Mouse (Mus musculus): ENCODE measurements around the gene Gemin2. TPM values are rescaled to one million over a fixed set of nuclear protein-coding genes. Genes with fewer than 3 reads are reported as not detected.

Gene Gemin2
- total RNA-seq (2023), result 10 to 100 TPM in 1 of 2 experiments, 1 to 10 TPM in 1; 7.4 to 10.5 TPM

DNA sequence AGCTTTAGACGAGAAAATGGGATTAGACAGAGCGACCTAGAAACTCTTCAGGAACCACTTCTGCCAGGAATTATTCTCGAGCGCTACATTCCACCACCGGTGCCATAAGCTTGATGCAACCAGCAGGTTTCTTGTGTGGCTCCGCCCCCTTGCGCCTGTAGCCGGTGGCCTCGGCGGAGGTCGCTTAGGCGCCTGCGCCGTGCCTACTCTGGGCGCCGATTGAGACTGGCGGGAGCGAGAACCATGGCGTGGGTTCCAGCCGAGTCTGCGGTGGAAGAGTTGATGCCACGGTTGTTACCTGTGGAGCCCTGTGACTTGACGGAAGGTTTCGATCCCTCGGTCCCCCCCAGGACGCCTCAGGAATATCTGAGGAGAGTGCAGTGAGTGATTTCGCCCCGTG is at the start of gene Gemin2:
Gene Gemin2 (plus strand): TSS at position 160 of the 400 bp plus-strand sequence.

GRCm38 (mm10) chr12:59011844-59012709 is 1.1 kb upstream of the Gemin2 start, which contains the start of gene Sec23a:
Sec23a (minus strand) TSS chr12:59012017.

GRCm38 (mm10) chr12:59060993-59061595 is 47.9 kb downstream of the Gemin2 start, which contains the start of gene Trappc6b:
Trappc6b (minus strand) TSS chr12:59061472.

GRCm38 (mm10) chr12:59066448-59067077 is 53.4 kb downstream of the Gemin2 start, which contains the start of gene Pnn:
Pnn (plus strand) TSS chr12:59066884.

Other genes starting within 250 kb of the Gemin2 start
- gene Sec23a, start 1.4 kb upstream of the Gemin2 start, total RNA-seq (2023), result 10 to 100 TPM; 22.8 to 24.9 TPM
- gene Trappc6b, start 48.1 kb downstream of the Gemin2 start, total RNA-seq (2023), result 10 to 100 TPM; 55.4 to 57.5 TPM
- gene Pnn, start 53.5 kb downstream of the Gemin2 start, total RNA-seq (2023), result 10 to 100 TPM; 43.3 to 58.6 TPM
- 100 to 1,000 TPM; 254 to 256 TPM for gene Mia2, start 82.4 kb downstream of the Gemin2 start, total RNA-seq (2023)
- 10 to 100 TPM; 33.8 to 37.7 TPM for gene Fbxo33, start 206.3 kb downstream of the Gemin2 start, total RNA-seq (2023)